Mouse (Mus musculus): Measurements from ENCODE around the gene Fam83e. TPM values are rescaled to one million over a fixed set of nuclear protein-coding genes. Genes with fewer than 3 reads are reported as not detected.

The Fam83e gene
- total RNA-seq, 2 experiments from 2014 or later: 0.30 to 0.35 TPM

Other genes with a start within 250 kb of the Fam83e start
- gene Tulp2, start 239.3 kb upstream of the Fam83e start, total RNA-seq (2021): 1 to 10 TPM in 1 of 2 experiments, under 1 TPM in 1; 0.66 to 2.6 TPM
- gene Gm45808, start 234.4 kb upstream of the Fam83e start, total RNA-seq (2021): 10 to 100 TPM; 42.8 to 43.4 TPM
- 10 to 100 TPM; 73.2 to 77.2 TPM for gene Dhdh, start 232.4 kb upstream of the Fam83e start, total RNA-seq (2021)
- gene Nucb1, start 210.8 kb upstream of the Fam83e start, total RNA-seq (2021): 100 to 1,000 TPM; 272 to 283 TPM
- gene Ppp1r15a, start 194.9 kb upstream of the Fam83e start, total RNA-seq (2021): 10 to 100 TPM; 47.1 to 48.6 TPM
- 1 to 10 TPM; 2.5 to 2.7 TPM for gene Plekha4, start 194.9 kb upstream of the Fam83e start, total RNA-seq (2021)
- 1 to 10 TPM in 1 of 2 experiments, under 1 TPM in 1; 0.83 to 3.0 TPM for gene Hsd17b14, start 166.3 kb upstream of the Fam83e start, total RNA-seq (2021)
- gene Bcat2, start 151.1 kb upstream of the Fam83e start, total RNA-seq (2021): 100 to 1,000 TPM; 164 to 265 TPM
- 1 to 10 TPM in 1 of 2 experiments, not detected in 1; 1.4 TPM for gene Fgf21, start 105.7 kb upstream of the Fam83e start, total RNA-seq (2021)
- gene Fut1, start 103.9 kb upstream of the Fam83e start, total RNA-seq (2021): not detected
- under 1 TPM; 0.22 to 0.33 TPM for gene Izumo1, start 99.4 kb upstream of the Fam83e start, total RNA-seq (2021)
- 10 to 100 TPM; 16.0 to 27.6 TPM for gene Rasip1, start 93.7 kb upstream of the Fam83e start, total RNA-seq (2021)
- 1 to 10 TPM; 2.4 to 7.7 TPM for gene Mamstr, start 81.2 kb upstream of the Fam83e start, total RNA-seq (2021)
- gene Fut2, start 54.8 kb upstream of the Fam83e start, total RNA-seq (2021): under 1 TPM in 1 of 2 experiments, not detected in 1; 0.13 TPM
- gene Ntn5, start 37.2 kb upstream of the Fam83e start, total RNA-seq (2021): under 1 TPM; 0.36 to 0.61 TPM
- gene Sec1, start 26.8 kb upstream of the Fam83e start, total RNA-seq (2021): under 1 TPM; 0.23 to 0.35 TPM
- gene Car11, start 21.4 kb upstream of the Fam83e start, total RNA-seq (2021): 10 to 100 TPM; 15.8 to 16.9 TPM
- 10 to 100 TPM; 64.8 to 96.6 TPM for gene Dbp, start 16.1 kb upstream of the Fam83e start, total RNA-seq (2021)
- gene Rpl18, start 5.8 kb upstream of the Fam83e start, total RNA-seq (2021): 100 to 1,000 TPM; 934 to 965 TPM
- 10 to 100 TPM; 37.7 to 42.0 TPM for gene Sphk2, start 3.2 kb upstream of the Fam83e start, total RNA-seq (2021)
- not detected for gene Spaca4, start 4.6 kb downstream of the Fam83e start, total RNA-seq (2021)
- 1 to 10 TPM; 6.2 to 8.4 TPM for gene Lmtk3, start 62.5 kb downstream of the Fam83e start, total RNA-seq (2021)
- 1 to 10 TPM in 1 of 2 experiments, under 1 TPM in 1; 0.77 to 1.1 TPM for gene Sult2b1, start 63.5 kb downstream of the Fam83e start, total RNA-seq (2021)
- gene Cyth2, start 93.4 kb downstream of the Fam83e start, total RNA-seq (2021): 100 to 1,000 TPM in 1 of 2 experiments, 10 to 100 TPM in 1; 92.9 to 117 TPM
- gene Kcnj14, start 103.6 kb downstream of the Fam83e start, total RNA-seq (2021): under 1 TPM; 0.19 to 0.20 TPM
- gene Grwd1, start 109.7 kb downstream of the Fam83e start, total RNA-seq (2021): 10 to 100 TPM; 33.0 to 36.0 TPM
- gene Kdelr1, start 151.6 kb downstream of the Fam83e start, total RNA-seq (2021): 100 to 1,000 TPM; 125 to 140 TPM
- gene Grin2d, start 157.2 kb downstream of the Fam83e start, total RNA-seq (2021): under 1 TPM; 0.66 to 0.67 TPM
- gene Syngr4, start 175.5 kb downstream of the Fam83e start, total RNA-seq (2021): not detected
- gene Tmem143, start 175.7 kb downstream of the Fam83e start, total RNA-seq (2021): 10 to 100 TPM; 70.9 to 89.3 TPM
- gene Emp3, start 200.2 kb downstream of the Fam83e start, total RNA-seq (2021): 100 to 1,000 TPM; 299 to 421 TPM
- gene Ccdc114, start 202.9 kb downstream of the Fam83e start, total RNA-seq (2021): 10 to 100 TPM; 17.7 to 21.1 TPM